ENCODE assay signal across 12 mouse cellular contexts in the genomic region with DNA sequence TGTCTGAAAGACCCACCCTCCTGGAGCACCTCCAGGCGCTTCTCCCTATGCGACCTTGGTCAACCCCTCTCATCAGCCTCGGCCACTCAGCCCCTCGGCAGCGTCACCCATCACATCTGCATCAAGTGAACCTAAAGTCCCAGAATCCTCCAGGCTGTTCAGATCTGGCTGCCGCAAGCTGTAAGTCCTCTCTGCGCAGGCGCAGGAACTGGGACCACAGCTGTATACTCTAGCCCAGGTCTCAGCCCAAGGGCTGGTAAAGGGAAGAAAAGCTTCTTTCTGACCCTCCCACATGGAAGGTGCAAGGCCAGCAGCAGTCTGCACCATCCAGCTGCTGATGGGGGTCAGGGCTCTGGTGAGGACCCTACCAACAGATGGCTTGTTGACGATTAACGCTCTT.
A peak's percentile ranks its signal among the peaks of the same experiment; 100 is the strongest.
DNase-seq lines count a peak whose midpoint lies in the region; ATAC-seq and TF ChIP-seq lines count a peak whose summit lies in the region.
"Had no signal": no experiment of that assay in that cellular context is flagged by ENCODE, and none has a peak within 500 bp of the region (broad histone marks: within the 10 kb centered on the region; RNA-seq: fewer than 3 reads in every experiment).

No protein-coding gene starts in this region.

- H3K36me3 ChIP-seq in hindbrain, embryonic 16.5 days (ENCODE audit: control insufficient read depth, insufficient read depth, low read length) = no peaks in the 10 kb centered on the region
- H3K36me3 ChIP-seq in hindbrain, embryonic 14.5 days (replicated peaks; ENCODE audit: control insufficient read depth, insufficient read depth) = no peaks in the 10 kb centered on the region
- H3K36me3 ChIP-seq in E14TG2a.4 (ENCODE audit: insufficient read depth, low read length) = no peaks in the 10 kb centered on the region
- H3K36me3 ChIP-seq in intestine, embryonic 15.5 days = no peaks in the 10 kb centered on the region
- H3K36me3 ChIP-seq: midbrain, embryonic 12.5 days had no signal

- peak overlapping the region; percentile 28; the same call in 1 of the 2 replicates for H3K4me2 ChIP-seq in hindbrain, embryonic 16.5 days (ENCODE audit: low read length)
- no peak overlapping the region for H3K4me2 ChIP-seq in hindbrain, embryonic 14.5 days (replicated peaks)
- peak overlapping the region; percentile 46; the same call in 1 of the 2 replicates for H3K4me2 ChIP-seq in intestine, embryonic 15.5 days (replicated peaks)
- H3K4me2 ChIP-seq: midbrain, embryonic 12.5 days had no signal

- no peak for DNase-seq in hindbrain, embryonic 14.5 days (ENCODE audit: low spot score)
- peak; percentile 81 for DNase-seq in ZHBTc4 (ENCODE audit: low read depth, low spot score)
- no peak for DNase-seq in thymus, postnatal 14 days
- no peak for DNase-seq in heart, postnatal 10 days
- DNase-seq: cerebellum, postnatal 36 days; gastrocnemius, postnatal 36 days; kidney, postnatal 4 days had no signal

- intact Hi-C loops in heart, postnatal 10 days (cut with DNase I) = no loop called here

- H3K4me3 ChIP-seq in hindbrain, embryonic 16.5 days (ENCODE audit: low read length) = no peak overlapping the region
- no peak overlapping the region for H3K4me3 ChIP-seq in hindbrain, embryonic 14.5 days (replicated peaks; ENCODE audit: low read length)
- peak overlapping the region; percentile 45 for H3K4me3 ChIP-seq in E14TG2a.4 (replicated peaks; ENCODE audit: low read length)
- H3K4me3 ChIP-seq in intestine, embryonic 15.5 days (replicated peaks) = no peak overlapping the region
- H3K4me3 ChIP-seq: midbrain, embryonic 12.5 days had no signal

- H3K27ac ChIP-seq in hindbrain, embryonic 16.5 days (ENCODE audit: low read depth, low read length) = no peak overlapping the region
- H3K27ac ChIP-seq in hindbrain, embryonic 14.5 days = no peak overlapping the region
- H3K27ac ChIP-seq in intestine, embryonic 15.5 days = peak overlapping the region; percentile 81
- H3K27ac ChIP-seq: midbrain, embryonic 12.5 days had no signal

- peaks cover 9% of the 10 kb centered on the region; the same call in 1 of the 2 replicates for H3K4me1 ChIP-seq in hindbrain, embryonic 16.5 days (ENCODE audit: control insufficient read depth, insufficient read depth, low read depth, low read length)
- H3K4me1 ChIP-seq in hindbrain, embryonic 14.5 days (replicated peaks; ENCODE audit: control insufficient read depth, insufficient read depth, low read length) = 0 out of 2 replicates have a peak, but pooled peaks cover 4% of the 10 kb centered on the region
- peaks cover 43% of the 10 kb centered on the region for H3K4me1 ChIP-seq in E14TG2a.4 (replicated peaks; ENCODE audit: low read depth, low read length)
- H3K4me1 ChIP-seq in intestine, embryonic 15.5 days (replicated peaks) = peaks cover 36% of the 10 kb centered on the region

- H3K9ac ChIP-seq in hindbrain, embryonic 16.5 days (ENCODE audit: low read depth, low read length) = no peak overlapping the region
- no peak overlapping the region for H3K9ac ChIP-seq in hindbrain, embryonic 14.5 days
- no peak overlapping the region for H3K9ac ChIP-seq in intestine, embryonic 15.5 days
- H3K9ac ChIP-seq: midbrain, embryonic 12.5 days had no signal

- H3K27me3 ChIP-seq in hindbrain, embryonic 16.5 days (replicated peaks; ENCODE audit: control insufficient read depth, insufficient read depth, low read length) = peaks cover 15% of the 10 kb centered on the region
- peaks cover 18% of the 10 kb centered on the region for H3K27me3 ChIP-seq in hindbrain, embryonic 14.5 days (ENCODE audit: control insufficient read depth, insufficient read depth, low read length)
- peaks cover 77% of the 10 kb centered on the region for H3K27me3 ChIP-seq in E14TG2a.4 (ENCODE audit: insufficient read depth, low read length)
- no peaks in the 10 kb centered on the region for H3K27me3 ChIP-seq in intestine, embryonic 15.5 days (replicated peaks)

- no peak for TF ChIP-seq CTCF in E14TG2a.4 (conservative IDR thresholded peaks at IDR 0.05; ENCODE audit: low read length)

- no peaks in the 10 kb centered on the region for H3K9me3 ChIP-seq in hindbrain, embryonic 16.5 days (ENCODE audit: control insufficient read depth, low read length)
- no peaks in the 10 kb centered on the region for H3K9me3 ChIP-seq in hindbrain, embryonic 14.5 days (ENCODE audit: control insufficient read depth, low read length)
- H3K9me3 ChIP-seq in E14TG2a.4 (ENCODE audit: low read length) = no peaks in the 10 kb centered on the region
- no peaks in the 10 kb centered on the region for H3K9me3 ChIP-seq in intestine, embryonic 15.5 days
- H3K9me3 ChIP-seq: midbrain, embryonic 12.5 days had no signal

- ATAC-seq in hindbrain, embryonic 16.5 days = peak; percentile 41
- no peak for ATAC-seq in hindbrain, embryonic 14.5 days (ENCODE audit: low FRiP score)
- ATAC-seq in intestine, embryonic 15.5 days = no peak
- ATAC-seq in megakaryocyte progenitor cell, adult 5-6 weeks (replicated peaks; ENCODE audit: poor library complexity) = no peak

- WGBS in hindbrain, embryonic 16.5 days = 71% methylated on average over 10 of the region's 10 CpGs
- 72% methylated on average over 10 of the region's 10 CpGs for WGBS in hindbrain, embryonic 14.5 days
- 69% methylated on average over 10 of the region's 10 CpGs for WGBS in intestine, embryonic 15.5 days
